Mouse (Mus musculus): Measurements from ENCODE around the gene Rab19. TPM values are rescaled to one million over a fixed set of nuclear protein-coding genes. Genes with fewer than 3 reads are reported as not detected.
"Not testable (repeated sequence)": the region's sequence is repeated elsewhere in the genome, so short reads cannot be mapped to it uniquely, and the experiment has no call there.

The Rab19 gene
- not detected for total RNA-seq (2021)

DNA sequence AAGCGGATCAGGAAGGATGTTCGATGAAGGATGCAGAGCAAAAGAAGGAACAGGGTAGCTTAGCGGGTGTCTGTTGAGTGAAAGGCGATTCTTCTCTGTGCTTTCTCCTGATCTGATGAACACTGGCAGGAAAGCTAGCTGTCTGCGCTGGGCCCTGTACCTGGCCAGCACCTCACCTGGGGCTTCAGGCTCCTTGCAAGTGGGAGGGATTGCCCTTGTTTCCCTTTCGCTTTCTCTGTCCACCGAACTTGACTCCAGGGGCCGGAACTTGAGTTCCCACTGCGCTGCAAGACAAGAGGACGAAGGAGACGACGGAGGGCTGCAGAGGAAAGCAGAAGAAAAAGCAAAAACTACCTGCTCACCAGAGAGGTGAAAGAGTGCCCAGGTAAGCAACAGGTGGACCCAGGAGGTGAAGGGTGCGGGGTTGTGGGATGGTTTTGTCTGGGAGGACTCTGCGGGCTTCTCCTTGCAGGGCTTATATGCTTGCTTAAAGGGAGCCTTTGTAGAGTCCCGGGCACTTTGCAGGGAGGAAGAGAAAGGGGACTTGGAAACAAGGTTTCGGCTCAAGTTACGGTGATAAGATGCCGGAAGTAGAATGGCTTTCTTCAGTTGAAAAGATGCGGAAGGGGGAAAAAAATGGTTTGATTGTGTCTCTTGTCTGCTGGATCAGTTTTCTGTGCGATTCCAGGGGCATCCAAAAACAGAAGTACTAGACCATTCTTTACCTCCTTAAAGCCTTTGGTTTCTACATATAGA, at the start of gene Rab19:
Gene Rab19 (plus strand): TSS at position 51 of the 756 bp plus-strand sequence.
- no peak for DNase-seq (ENCODE audit: low spot score in 2 of 2)
- intact Hi-C loops (cut with DNase I) = no loop called here

DNA sequence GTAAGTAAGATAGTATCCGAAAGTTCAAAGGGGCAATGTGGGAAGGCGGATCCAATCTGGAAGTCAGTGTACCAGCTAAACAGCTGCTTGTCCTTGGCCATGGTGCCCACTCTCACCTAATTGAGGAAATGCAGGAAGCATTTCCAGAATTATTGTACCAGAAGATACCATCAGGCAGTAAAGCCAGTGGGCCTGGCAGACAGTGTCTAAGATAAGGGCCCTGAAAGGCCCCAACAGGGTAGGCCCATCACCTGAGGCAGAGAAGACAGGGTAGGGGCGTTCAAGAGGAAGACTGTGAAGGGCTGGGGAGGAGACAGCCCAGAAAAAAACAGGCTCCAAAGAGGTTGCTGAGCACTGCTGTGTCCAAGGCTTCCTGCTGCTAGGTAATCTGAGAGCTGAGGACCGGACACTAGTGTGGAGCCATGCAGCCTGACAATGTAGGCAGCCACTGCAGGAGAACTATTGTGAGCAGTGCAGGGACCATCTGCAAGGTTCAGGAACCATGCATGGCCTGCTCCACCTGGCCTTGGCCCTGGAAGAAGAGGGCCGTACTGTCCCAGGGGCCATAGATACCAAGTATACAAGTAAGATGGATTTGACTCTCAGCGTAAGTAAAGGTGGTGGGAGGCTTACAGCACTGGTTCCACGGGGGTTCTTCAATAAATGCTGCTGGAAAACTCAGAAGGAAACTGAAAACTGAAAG, 48.8 kb upstream of the Rab19 start:
- DNase-seq (ENCODE audit: low spot score in 2 of 2) = no peak
- intact Hi-C loops (cut with DNase I) = no loop called here

DNA sequence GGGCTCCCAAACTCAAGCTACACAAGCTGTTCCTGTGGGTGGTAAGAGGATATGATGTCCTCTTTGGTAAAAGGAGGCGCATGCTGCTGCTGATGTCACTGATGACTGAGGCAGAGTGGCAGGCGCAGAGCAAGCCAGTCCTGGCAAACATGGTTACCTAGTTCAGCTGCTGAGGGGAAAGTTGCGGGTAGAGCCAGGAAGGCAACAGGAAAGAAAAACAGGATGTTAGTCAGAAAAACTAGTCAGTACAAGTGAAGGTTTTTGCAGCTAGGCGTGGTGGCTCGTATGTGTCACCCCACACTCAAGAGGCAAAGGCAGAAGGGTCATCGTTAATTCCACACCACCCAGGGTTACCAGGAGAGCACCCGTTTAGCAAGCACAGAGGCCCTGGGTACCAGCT, 46.8 kb upstream of the Rab19 start:
- intact Hi-C loops (cut with DNase I) = no loop called here
- DNase-seq (ENCODE audit: low spot score in 2 of 2) = no peak

DNA sequence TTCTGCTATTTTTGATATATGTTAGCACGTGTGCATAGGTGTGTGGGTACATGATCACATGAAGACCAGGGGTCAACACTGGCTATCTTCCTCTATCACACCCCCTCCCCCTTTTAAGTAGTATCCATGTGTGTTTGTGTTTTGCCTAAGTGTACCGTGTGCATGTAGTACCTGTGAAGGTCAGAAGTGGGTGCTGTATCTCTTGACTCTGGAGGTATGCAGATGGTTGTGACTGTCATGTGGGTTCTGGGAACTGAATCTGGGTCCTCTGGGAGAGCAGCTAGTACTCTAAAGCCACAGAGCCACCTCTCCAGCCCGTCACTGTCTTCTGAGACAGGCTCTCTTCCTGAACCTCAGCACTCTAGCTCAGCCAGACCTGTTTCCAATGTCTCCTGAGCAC, 46.1 kb upstream of the Rab19 start:
- intact Hi-C loops (cut with DNase I) = no loop called here
- no peak for DNase-seq (ENCODE audit: low spot score in 2 of 2)

DNA sequence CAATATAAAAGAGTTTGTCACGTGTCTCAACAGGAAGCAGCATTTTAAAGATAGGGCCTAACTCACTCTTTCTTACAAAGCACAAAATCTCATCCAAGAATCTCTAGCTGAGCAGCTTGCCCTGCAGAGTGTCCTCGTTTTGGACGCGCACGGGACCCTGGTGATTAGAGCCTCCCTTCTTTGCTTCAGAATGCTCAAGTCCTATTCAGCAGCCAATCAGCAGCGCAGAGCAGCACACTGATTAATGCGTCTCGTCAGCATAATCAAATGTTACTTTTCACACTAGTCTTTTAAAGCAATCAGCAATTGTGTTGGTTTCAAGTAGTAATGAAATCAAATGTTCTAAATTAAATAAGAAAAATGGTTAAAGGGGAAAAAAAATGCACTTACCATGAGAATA, 42.6 kb upstream of the Rab19 start:
- intact Hi-C loops (cut with DNase I) = no loop called here
- DNase-seq (ENCODE audit: low spot score in 2 of 2) = no peak

DNA sequence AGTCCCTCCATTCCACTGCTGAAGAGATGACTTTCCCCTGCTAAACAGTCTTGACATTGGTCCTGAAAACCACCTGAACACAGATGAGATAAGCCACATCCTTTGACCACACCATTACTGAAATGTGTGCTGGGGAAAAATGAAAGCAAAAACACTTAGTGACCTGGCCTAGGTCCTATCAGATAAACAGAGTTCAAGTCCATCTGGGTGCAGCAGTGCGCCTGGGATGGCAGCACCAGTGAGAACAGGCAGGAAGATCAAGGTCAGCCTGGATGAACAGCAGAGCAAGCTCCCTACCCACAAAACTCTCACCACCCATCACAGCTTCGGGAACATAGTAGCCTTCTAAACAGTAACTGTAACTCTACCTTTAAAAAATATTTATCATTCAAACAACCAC, 39.2 kb upstream of the Rab19 start:
- DNase-seq (ENCODE audit: low spot score in 2 of 2) = no peak
- intact Hi-C loops (cut with DNase I) = loop anchor here (5.0 kb wide), 1 partner anchor 154 kb away; no protein-coding TSS in a partner anchor

DNA sequence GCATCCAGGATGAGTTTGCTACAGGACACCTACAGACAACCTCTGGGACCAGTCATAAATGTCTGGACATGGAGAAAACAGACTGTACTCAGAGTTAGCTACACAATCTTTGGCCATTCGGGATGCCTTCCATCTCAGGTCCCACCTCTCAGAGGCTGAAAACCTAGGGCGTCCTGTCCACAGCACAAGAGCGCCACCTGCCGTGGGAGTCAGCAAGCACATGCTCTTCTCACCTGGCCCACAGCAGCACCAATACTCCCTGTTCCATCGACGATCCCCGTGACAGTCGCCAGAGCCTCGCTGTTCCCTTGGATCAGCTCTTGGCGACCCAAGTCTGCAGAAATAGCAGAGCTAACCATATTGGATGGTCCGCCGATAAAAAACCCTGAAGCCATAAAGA, 37.0 kb upstream of the Rab19 start:
- peak; percentile 79 to 84 for DNase-seq (ENCODE audit: low spot score in 2 of 2)
- intact Hi-C loops (cut with DNase I) = loop anchor here (1.0 to 5.0 kb wide), 3 partner anchors 139 to 197 kb away; no protein-coding TSS in a partner anchor

DNA sequence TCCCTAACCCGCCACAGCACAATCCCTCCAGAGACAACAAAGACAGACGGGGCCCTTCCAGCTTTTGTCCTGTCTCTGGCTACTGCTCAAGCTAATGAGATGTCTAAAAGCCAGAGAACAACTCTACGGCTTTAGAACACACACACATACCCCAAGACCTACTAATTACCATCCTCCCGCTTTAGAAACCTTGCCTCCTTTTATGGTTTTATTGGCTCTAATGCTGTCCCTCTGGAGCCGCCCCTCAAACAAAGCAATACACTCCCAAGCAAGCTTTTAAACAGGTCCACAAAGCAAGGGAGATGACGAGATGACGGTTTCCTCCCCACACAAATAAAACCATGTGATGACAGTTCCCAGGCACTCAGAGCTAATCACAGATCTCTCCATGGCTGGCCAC, 35.5 kb upstream of the Rab19 start:
- no peak for DNase-seq (ENCODE audit: low spot score in 2 of 2)
- intact Hi-C loops (cut with DNase I) = loop anchor here (2.0 kb wide), 1 partner anchor 199 kb away; no protein-coding TSS in a partner anchor

DNA sequence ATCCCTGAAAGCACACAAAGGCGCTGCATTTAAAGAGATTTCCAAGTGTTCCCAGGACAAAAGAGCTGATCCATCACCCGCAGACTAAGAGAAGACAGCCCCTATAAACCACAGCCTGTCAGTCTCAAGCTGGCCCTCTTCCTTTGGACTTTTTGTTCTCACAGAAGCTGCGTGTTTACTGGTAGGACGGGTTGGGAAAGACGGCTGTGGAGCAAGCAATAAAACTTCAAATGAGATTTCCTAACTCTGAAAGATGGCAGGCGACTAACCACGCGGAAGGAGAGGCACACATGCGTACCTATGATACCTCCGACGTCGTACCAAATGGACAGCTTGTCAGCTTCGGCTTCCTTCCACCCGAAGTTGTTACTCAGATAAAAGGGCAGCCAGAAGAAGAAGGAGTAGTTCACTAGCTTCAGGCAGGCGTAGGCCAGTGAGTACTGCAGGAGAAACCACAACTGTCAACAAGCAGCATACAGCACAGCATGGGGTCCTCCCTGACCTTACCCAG, 33.9 kb upstream of the Rab19 start:
- intact Hi-C loops (cut with DNase I) = no loop called here
- DNase-seq (ENCODE audit: low spot score in 2 of 2) = no peak

DNA sequence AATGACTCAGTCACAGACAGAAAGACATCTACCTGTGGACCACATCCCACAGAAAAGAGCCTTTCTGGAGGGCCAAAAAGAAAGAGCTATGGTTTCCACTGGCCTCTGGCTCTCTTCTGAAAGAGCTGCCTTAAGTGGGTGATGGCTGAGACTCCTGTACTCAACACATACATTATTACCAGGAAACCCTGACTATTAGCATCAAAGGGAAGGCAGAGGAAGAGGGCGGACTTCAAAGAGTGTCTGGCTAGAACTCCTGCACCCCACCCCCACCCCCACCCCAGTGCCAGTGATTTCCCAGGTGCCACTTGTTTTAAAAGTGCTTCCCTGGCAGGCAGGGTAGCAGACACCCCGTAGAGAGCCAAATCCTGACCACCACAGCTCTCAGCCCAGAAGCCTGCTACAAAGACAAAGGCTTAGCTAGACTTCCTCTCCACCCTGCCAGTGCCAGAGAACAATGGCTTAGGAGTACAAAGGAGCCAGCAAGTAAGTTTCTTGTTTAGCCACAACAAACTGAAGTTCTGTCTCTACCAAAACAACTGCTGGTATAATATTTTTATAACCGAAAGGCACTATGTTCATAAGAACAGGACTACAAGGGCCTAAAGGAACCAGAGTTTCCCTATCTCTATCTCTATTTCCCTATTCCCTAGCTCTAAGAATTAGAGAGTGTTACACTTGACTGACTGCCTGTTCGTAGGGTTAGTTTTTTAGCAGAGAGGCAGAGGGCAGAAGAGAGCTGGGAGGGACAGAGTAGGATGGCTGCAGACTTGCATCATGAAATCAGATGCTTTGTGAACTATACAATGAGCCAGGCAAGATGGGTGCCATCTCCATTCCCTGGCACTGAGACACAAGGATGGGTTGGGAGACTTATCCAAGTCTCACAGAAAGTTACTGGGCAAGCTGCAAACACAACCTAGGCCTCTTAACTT, 32.8 kb upstream of the Rab19 start:
- intact Hi-C loops (cut with DNase I) = no loop called here

DNA sequence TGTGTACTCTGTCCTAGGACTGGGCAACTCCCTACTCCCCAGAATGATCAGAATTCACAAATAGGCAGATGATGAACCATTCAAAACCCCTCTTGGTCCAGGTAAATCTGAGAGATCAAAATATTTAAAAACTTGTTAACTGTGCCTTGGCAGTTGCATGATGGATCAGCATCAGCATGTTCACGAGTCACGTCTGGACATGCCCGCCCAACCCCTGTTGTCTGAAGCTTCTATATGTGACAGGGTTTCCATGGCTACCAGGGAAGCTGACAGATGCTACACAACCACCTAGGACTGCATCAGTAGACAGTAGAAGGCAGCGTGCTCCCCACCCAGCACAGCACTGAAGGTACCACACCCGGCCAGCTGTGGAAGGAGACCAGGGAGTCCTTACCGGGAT, 32.0 kb upstream of the Rab19 start:
- no peak for DNase-seq (ENCODE audit: low spot score in 2 of 2)
- intact Hi-C loops (cut with DNase I) = no loop called here

More for the DNA sequence above, 32.8 kb upstream of the Rab19 start:
- DNase-seq (ENCODE audit: low spot score in 2 of 2) = no peak

DNA sequence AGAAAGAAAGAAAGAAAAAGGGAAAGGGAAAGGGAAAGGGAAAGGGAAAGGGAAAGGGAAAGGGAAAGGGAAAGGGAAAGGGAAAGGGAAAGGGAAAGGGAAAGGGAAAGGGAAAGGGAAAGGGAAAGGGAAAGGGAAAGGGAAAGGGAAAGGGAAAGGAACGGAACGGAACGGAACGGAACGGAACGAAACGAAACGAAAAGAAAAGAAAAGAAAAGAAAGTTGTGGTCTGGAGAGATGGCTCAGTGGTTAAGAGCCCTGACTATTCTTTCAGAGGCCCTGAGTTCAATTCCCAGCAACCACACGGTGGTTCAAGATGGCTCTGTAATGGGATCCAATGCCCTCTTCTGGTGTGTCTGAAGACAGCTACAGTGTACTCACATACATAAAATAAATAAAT, 21.8 kb upstream of the Rab19 start:
- DNase-seq (ENCODE audit: low spot score in 2 of 2); intact Hi-C loops (cut with DNase I): not testable (repeated sequence)

DNA sequence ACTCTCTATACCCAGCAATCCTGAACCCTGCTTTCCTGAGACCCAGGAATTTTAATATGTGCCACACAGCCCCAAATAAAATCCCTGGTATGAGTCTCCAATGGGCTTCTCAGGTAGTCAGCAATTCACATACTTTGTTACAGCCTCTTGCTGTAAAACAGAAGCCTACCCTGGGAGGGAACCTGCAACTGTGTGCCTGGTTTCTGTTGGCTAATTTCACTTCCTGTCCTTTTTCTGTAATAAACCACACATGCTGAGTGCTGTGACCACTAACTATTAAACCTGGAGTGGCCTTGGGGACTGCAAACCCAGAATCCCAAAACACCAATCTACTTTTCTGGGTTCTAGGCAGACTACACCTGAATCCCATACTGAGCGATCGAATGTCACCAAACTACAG, 18.3 kb upstream of the Rab19 start:
- no peak for DNase-seq (ENCODE audit: low spot score in 2 of 2)
- intact Hi-C loops (cut with DNase I) = no loop called here

DNA sequence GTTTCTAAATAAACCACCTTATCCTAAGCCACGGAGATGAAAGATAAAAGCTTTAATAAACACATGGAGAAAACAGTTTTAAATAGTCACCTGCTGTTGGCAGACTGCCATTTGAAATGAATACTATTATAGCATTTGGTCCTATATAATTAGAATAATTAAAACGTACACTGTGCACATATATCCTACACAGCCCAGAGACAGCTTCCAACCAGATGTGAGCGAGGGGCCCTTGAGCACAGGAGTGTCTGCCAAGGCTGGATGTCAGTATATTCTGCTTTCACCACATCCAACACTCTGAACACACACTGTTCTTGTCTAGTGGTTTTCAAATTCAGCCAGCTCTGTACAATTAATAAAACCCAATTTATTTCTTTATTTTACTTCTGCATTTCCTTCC, 11.3 kb upstream of the Rab19 start:
- DNase-seq (ENCODE audit: low spot score in 2 of 2) = no peak
- intact Hi-C loops (cut with DNase I) = no loop called here

DNA sequence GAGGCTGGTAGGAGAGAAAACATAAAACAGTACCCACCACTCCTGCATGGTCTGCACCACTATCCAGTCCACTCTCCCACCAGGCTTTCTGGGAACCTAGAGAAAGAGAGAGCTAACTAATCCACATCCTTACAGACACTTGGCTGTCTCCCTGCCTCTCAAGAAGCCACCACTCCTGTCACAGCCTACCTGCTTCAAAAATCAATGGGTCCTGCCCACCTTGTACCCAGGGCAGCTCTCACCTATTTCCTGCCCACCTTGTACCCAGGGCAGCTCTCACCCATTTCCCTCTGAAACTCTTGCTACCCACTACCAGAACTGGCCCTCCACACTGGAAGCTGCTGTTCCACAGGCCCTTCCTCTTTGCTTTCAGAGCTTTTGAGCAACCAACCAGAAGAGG, 8.9 kb upstream of the Rab19 start:
- no peak for DNase-seq (ENCODE audit: low spot score in 2 of 2)

DNA sequence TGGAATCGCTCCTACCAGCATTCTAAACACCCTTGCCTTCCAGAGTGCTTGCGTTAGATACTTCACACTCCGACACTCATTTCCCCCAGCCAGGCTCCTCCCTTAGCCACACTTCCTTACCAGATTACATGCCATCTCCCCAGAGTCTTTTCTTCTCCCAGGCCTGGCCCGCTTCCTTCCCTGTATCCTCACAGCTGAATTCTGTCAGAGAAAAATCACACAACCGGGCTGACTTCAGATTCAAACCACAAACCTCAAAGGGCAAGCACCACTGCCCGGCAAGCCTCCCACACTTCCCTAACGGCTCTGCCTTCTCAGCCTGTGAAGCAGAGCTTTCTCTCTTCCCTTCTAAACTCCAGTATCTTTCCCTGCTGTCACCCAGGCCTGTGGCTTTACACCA, 8.2 kb upstream of the Rab19 start:
- no peak for DNase-seq (ENCODE audit: low spot score in 2 of 2)
- intact Hi-C loops (cut with DNase I) = no loop called here

More for the DNA sequence above, 8.9 kb upstream of the Rab19 start:
- intact Hi-C loops (cut with DNase I) = no loop called here

DNA sequence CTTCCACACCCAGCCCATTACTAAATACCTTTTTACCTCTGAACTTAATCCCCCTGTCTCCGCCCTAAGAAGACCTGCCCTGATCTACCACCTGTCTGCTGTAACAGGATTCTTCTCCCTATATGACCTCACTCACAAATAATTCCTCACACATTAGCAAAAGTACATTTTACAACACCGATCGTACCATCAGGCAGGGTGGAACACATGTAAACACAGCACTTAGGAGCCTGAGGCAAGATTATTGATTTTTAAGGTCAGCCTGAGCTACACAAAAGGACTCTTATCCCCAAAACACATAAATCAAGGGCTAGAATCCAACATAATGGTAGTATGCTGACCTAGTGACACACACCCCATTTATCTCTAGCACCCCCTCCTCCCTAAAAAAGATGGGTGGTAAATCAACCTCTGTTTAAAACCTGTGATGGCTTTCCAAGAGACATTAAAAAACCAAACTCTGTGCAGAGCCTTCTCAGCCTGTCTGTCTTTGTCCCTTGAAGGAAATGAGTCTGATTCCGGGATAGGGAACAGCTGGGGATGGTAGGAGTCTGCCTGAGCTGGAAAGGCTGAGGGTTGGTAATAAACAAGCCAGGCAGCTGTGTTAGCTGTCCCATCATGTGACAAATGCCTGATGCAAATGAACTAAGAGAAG, 7.5 kb upstream of the Rab19 start:
- intact Hi-C loops (cut with DNase I) = no loop called here

DNA sequence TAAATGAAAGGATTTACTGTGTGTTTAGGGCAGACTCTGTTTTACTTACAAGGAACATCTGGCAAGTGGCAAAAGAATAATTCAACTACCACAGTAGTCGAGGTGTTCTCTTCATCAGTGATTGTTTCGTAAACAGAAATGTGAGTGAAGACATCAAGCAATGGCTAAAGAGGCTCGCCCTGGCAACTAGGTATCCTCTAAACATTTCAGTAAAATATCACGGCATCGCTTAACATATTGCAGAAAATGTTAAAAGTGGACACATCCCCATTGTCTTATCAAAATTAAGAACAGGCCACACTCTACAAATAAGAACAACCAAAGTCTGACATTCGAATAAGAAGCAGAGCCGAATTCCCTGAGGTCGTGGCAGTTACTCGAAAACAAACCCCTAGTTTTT, 4.2 kb upstream of the Rab19 start:
- DNase-seq (ENCODE audit: low spot score in 2 of 2) = peak in 1 of 2 experiments; percentile 11

More for the DNA sequence above, 7.5 kb upstream of the Rab19 start:
- DNase-seq (ENCODE audit: low spot score in 2 of 2) = no peak

DNA sequence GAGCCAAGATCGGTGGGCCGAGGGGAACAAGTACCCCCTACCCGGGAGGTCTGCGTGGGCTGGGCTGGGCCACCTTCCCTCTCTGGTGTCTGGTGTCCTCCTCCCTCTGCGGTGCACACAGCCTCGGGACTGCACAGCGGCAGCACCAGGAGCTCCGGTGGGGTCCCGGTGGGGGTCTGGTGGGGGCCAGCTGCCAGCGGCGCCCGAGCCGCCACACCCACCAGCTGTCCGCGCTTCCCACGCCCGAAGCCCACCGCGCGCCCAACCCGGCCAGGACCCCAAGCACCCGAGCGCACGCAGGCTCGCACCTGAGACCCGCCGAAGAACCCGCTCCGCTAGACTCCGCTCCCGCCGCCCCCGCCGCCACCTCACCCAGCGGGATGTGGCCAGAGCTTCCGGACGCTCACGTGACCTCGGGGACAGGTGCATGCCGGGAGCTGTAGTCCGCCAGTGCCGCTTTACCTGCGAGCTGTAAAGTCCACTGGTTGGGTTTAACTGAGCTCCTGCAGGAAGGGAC, 3.6 kb upstream of the Rab19 start, which contains the start of gene Slc37a3:
Gene Slc37a3 (minus strand): TSS at position 365 of the 517 bp plus-strand sequence.
- intact Hi-C loops (cut with DNase I) = no loop called here
- DNase-seq (ENCODE audit: low spot score in 2 of 2) = peak; percentile 89 to 93

More for the DNA sequence above, 4.2 kb upstream of the Rab19 start:
- intact Hi-C loops (cut with DNase I) = no loop called here
